Mouse (Mus musculus): Measurements from ENCODE around the gene Gatb.

Gene Gatb

GRCm38 (mm10) chr3:85592640-85593252, 18.8 kb downstream of the Gatb start:
- DNase-seq (ENCODE audit: low read depth, low spot score), result no peak

GRCm38 (mm10) chr3:85594452-85594851, 20.5 kb downstream of the Gatb start:
- no peak for DNase-seq (ENCODE audit: low read depth, low spot score)

- DNase-seq (ENCODE audit: low read depth, low spot score), result no peak
These were observed 25.6 kb downstream of the Gatb start for GRCm38 (mm10) chr3:85599526-85599925.

- DNase-seq (ENCODE audit: low read depth, low spot score), result no peak
These were observed 28.0 kb downstream of the Gatb start for GRCm38 (mm10) chr3:85601841-85602305.

- DNase-seq (ENCODE audit: low read depth, low spot score), result no peak
These were observed 29.9 kb downstream of the Gatb start for GRCm38 (mm10) chr3:85603811-85604210.

- no peak for DNase-seq (ENCODE audit: low read depth, low spot score)
These were observed 33.0 kb downstream of the Gatb start for GRCm38 (mm10) chr3:85606912-85607311.

- no peak for DNase-seq (ENCODE audit: low read depth, low spot score)
These were observed 33.8 kb downstream of the Gatb start for GRCm38 (mm10) chr3:85607753-85608152.

GRCm38 (mm10) chr3:85616389-85616788, 42.5 kb downstream of the Gatb start:
- DNase-seq (ENCODE audit: low read depth, low spot score), result no peak

- DNase-seq (ENCODE audit: low read depth, low spot score), result no peak
These were observed 45.0 kb downstream of the Gatb start for GRCm38 (mm10) chr3:85618885-85619284.

GRCm38 (mm10) chr3:85619345-85619744, 45.4 kb downstream of the Gatb start:
- DNase-seq (ENCODE audit: low read depth, low spot score), result no peak

GRCm38 (mm10) chr3:85619751-85620150, 45.8 kb downstream of the Gatb start:
- DNase-seq (ENCODE audit: low read depth, low spot score), result no peak

- DNase-seq (ENCODE audit: low read depth, low spot score), result no peak
These were observed 56.1 kb downstream of the Gatb start for GRCm38 (mm10) chr3:85629895-85630510.

- DNase-seq (ENCODE audit: low read depth, low spot score), result no peak
These were observed 59.8 kb downstream of the Gatb start for GRCm38 (mm10) chr3:85633733-85634132.

- DNase-seq (ENCODE audit: low read depth, low spot score), result peak; percentile 30
These were observed 60.6 kb downstream of the Gatb start for GRCm38 (mm10) chr3:85634389-85635125.

GRCm38 (mm10) chr3:85635126-85635419, 61.2 kb downstream of the Gatb start:
- DNase-seq (ENCODE audit: low read depth, low spot score), result no peak

- no peak for DNase-seq (ENCODE audit: low read depth, low spot score)
These were observed 61.7 kb downstream of the Gatb start for GRCm38 (mm10) chr3:85635591-85635990.

- no peak for DNase-seq (ENCODE audit: low read depth, low spot score)
These were observed 63.0 kb downstream of the Gatb start for GRCm38 (mm10) chr3:85636716-85637447.

- DNase-seq (ENCODE audit: low read depth, low spot score), result no peak
These were observed 67.8 kb downstream of the Gatb start for GRCm38 (mm10) chr3:85641751-85642150.

- no peak for DNase-seq (ENCODE audit: low read depth, low spot score)
These were observed 70.9 kb downstream of the Gatb start for GRCm38 (mm10) chr3:85644814-85645213.

- no peak for DNase-seq (ENCODE audit: low read depth, low spot score)
These were observed 71.6 kb downstream of the Gatb start for GRCm38 (mm10) chr3:85645517-85646004.

- DNase-seq (ENCODE audit: low read depth, low spot score), result no peak
These were observed 75.3 kb downstream of the Gatb start for GRCm38 (mm10) chr3:85649176-85649575.

Measured in brain, embryonic 18.5 days (tissue).